Mouse (Mus musculus): ENCODE data around the gene Foxn2.

GRCm38 (mm10) chr17:88529519-88530235, 89.2 kb downstream of the Foxn2 start, which contains the start of gene Ppp1r21:
- TF ChIP-seq CTCF (conservative IDR thresholded peaks at IDR 0.05; ENCODE audit: insufficient read depth, insufficient read length, low read depth, low read length) (no peak), POLR2A (IDR thresholded peaks at IDR 0.05; ENCODE audit: low read depth, low read length) (no peak)
